Mouse (Mus musculus) kidney, postnatal 14 days (tissue): ENCODE data around the gene Miga2.

Experiments used
- DNase-seq: peaks from one replicate; pipeline ENCODE4 v3.0.0; 2022; ENCODE audit warnings: mixed read lengths

Gene Miga2

DNA sequence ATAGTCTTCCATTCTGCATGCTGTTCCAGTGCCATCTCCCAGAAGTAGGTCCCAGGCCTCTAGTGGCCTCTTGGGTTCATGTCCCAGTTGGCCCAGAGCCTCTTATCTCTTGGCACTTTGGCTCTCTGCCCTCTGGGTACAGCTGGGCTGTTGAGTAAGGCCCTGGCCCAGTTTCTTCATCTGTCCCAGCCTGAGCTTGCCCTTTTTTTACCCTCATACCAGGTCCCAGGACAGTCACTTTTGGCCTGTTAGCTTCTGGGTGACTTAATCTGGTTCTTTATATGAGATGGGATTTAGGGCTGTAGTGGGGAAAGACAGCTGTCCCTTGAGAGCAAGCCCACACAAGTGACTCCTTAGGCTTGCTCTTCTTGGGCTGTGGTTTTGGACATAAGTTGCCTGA, 65.1 kb downstream of the Miga2 start:
- no peak for DNase-seq
